Mouse (Mus musculus): ENCODE results near the gene Gm3147. TPM values are rescaled to one million over a fixed set of nuclear protein-coding genes. Genes with fewer than 3 reads are reported as not detected.
"Not testable (repeated sequence)": the region's sequence is repeated elsewhere in the genome, so short reads cannot be mapped to it uniquely, and the experiment has no call there.

The Gm3147 gene
- polyA plus RNA-seq (2012; fragmentation: generic; extraction: Trizol) = not detected

GRCm38 (mm10) chr5:94616242-94616641, at the start of gene Gm3147:
Gm3147 (minus strand) TSS chr5:94616342.
- not testable (repeated sequence) for H3K4me2 ChIP-seq (ENCODE audit: low read depth); H3K36me3 ChIP-seq (ENCODE audit: control insufficient read depth, insufficient read depth); H3K4me3 ChIP-seq; H3ac ChIP-seq (ENCODE audit: control insufficient read depth, insufficient read length); H3K79me2 ChIP-seq (ENCODE audit: control insufficient read depth, insufficient read depth); H3K27me3 ChIP-seq (ENCODE audit: control insufficient read depth, insufficient read depth, insufficient read length)

GRCm38 (mm10) chr5:94648082-94648481, 31.9 kb upstream of the Gm3147 start, which contains the start of gene Gm6205:
Gm6205 (plus strand) TSS chr5:94648382.
- not testable (repeated sequence) for H3K36me3 ChIP-seq (ENCODE audit: control insufficient read depth, insufficient read depth); H3ac ChIP-seq (ENCODE audit: control insufficient read depth, insufficient read length); H3K4me3 ChIP-seq; H3K4me2 ChIP-seq (ENCODE audit: low read depth); H3K79me2 ChIP-seq (ENCODE audit: control insufficient read depth, insufficient read depth); H3K27me3 ChIP-seq (ENCODE audit: control insufficient read depth, insufficient read depth, insufficient read length)

- not testable (repeated sequence) for H3K27me3 ChIP-seq (ENCODE audit: control insufficient read depth, insufficient read depth, insufficient read length); H3ac ChIP-seq (ENCODE audit: control insufficient read depth, insufficient read length); H3K36me3 ChIP-seq (ENCODE audit: control insufficient read depth, insufficient read depth); H3K4me2 ChIP-seq (ENCODE audit: low read depth); H3K79me2 ChIP-seq (ENCODE audit: control insufficient read depth, insufficient read depth); H3K4me3 ChIP-seq
Measured at GRCm38 (mm10) chr5:94623679-94624078, 7.5 kb upstream of the Gm3147 start, which contains the start of gene Gm6509. Gm6509 (plus strand) TSS chr5:94623979.

Other genes with a start within 250 kb of the Gm3147 start
- not detected for gene Gm7682, start 170.6 kb downstream of the Gm3147 start, polyA plus RNA-seq (2012; fragmentation: generic; extraction: Trizol)
- gene Gm3139, start 90.1 kb downstream of the Gm3147 start, polyA plus RNA-seq (2012; fragmentation: generic; extraction: Trizol) = not detected
- not detected for gene Gm6509, start 7.6 kb upstream of the Gm3147 start, polyA plus RNA-seq (2012; fragmentation: generic; extraction: Trizol)
- not detected for gene Gm6205, start 32.0 kb upstream of the Gm3147 start, polyA plus RNA-seq (2012; fragmentation: generic; extraction: Trizol)
- gene Gm3183, start 249.1 kb upstream of the Gm3147 start, polyA plus RNA-seq (2012; fragmentation: generic; extraction: Trizol) = not detected

Measured in myocyte (in vitro differentiated cells).